Mouse (Mus musculus): Measurements from ENCODE around the gene Tnfrsf1a.
"Not testable (repeated sequence)": the region's sequence is repeated elsewhere in the genome, so short reads cannot be mapped to it uniquely, and the experiment has no call there.

Tnfrsf1a gene

GRCm38 (mm10) chr6:125348721-125349574 is at the start of gene Tnfrsf1a:
Gene Tnfrsf1a (plus strand): TSS chr6:125349362.
- peak; percentile 67 for DNase-seq (ENCODE audit: low spot score)

DNA sequence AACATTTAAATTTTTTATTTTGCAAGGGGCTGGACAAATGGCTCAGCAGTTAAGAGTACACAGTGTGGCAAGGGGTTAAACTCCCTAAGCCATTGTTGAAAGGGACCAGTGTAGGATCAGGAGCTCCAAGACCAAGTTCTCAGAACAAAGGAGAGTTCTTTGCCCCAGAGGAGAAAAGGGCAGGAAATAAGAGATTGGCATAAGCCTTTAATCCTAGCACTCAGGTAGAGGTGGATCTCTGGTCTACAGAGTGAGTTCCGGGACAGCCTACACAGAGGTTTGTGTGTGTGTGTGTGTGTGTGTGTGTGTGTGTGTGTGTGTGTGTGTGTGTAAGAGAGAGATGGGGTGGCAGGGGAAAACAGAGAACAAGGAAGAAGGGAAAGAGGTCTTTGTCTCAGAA is 48.2 kb upstream of the Tnfrsf1a start:
- DNase-seq (ENCODE audit: low spot score): no peak

DNA sequence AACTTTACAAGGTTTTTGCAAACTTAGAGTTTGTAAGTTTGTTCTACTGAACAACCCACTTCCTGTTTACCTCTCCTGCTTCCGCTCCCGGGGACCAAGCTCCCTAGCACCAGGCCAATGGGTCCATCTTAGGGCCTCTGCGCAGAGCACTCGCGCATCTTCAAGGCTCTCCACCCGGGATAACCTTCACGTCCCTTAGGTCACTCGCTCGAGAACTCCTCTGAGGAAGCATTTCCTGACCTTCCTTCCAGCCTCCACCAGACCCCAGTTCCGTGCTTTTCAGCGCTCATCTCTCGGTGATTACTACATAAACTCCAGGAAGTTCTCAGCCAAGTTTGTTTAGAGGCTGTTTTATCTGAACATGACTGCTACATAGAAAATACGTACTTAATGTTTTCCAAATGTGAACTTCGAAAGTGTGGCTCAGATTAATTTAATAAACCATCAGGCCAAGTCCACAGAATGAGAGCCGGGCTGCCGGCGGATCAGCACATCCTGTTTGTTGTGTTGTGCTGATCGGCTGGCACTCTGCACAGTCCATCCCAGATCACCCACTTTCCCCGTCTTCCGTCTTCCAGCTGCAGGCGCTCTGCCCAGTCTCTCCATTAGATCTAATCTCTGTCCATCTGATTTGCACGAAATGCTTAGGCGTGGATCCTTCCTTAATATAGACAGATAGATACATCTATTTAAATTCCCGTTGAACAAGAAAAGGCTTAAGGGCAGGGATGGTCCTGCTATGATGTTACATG is 46.8 kb upstream of the Tnfrsf1a start:
- no peak for DNase-seq (ENCODE audit: low spot score)

DNA sequence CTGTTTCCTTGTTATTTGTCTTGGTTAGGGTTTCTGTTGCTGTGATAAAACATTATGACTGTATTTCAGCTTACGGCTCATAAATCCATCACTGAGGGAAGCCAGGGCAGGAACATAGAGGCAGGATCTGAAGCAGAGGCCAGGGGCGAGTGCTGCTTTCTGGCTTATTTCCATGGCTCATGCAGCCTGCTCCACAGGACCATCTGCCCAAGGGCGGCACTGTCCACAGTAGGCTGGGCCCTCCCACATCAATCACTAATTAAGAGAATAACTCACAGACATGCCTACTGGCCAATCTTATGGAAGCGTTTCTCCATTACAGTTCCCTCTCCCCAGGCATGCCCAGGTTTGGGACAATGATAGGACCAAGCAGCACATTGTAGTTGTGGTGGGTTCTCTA is 45.9 kb upstream of the Tnfrsf1a start:
- DNase-seq (ENCODE audit: low spot score): no peak

- DNase-seq (ENCODE audit: low spot score): not testable (repeated sequence)
Observed at GRCm38 (mm10) chr6:125304408-125304807, 44.8 kb upstream of the Tnfrsf1a start.

- DNase-seq (ENCODE audit: low spot score): no peak
Observed at GRCm38 (mm10) chr6:125305465-125305864, 43.7 kb upstream of the Tnfrsf1a start.

- no peak for DNase-seq (ENCODE audit: low spot score)
Observed at GRCm38 (mm10) chr6:125307091-125307490, 42.1 kb upstream of the Tnfrsf1a start.

DNA sequence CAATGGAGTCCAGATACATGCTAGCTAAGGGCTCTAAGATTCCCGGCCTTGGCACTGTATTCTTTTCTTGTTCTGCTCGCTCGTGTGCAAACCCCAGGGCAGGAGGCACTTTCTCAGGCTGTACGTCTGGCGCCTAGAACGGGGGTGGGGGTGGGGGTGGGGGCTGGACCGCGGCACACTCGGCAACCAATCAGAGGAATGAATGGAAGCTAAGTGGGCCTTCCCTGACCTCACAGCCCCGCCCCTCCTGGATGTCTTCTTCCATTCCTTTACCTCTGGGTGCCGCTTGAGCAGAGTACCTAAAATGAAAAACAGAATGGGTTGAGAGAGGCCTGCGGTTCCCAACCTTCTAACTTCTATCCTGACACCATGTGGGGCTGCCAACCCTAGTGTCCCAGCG is 40.2 kb upstream of the Tnfrsf1a start:
- DNase-seq (ENCODE audit: low spot score): no peak

- no peak for DNase-seq (ENCODE audit: low spot score)
Observed at GRCm38 (mm10) chr6:125309406-125309805, 39.8 kb upstream of the Tnfrsf1a start.

DNA sequence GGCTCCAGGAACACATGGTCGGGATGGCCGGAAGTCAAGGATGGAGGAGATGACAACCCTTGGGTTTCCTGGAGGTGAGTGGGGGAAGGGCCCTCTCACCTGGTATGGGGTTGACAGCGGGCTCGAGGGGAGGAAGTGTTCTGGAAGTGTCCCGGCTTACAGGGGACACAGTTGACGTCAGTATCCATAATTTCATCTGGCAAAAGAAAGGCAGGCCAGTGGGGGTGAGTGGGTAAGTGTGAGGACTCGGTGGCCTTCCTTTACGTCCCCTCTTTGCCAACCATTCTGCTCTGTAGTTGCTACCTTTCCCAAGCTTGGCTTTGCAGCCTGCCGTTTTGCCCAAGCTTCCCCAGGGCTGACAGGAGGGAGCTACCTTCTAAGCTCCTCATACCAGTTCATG is 37.0 kb upstream of the Tnfrsf1a start:
- no peak for DNase-seq (ENCODE audit: low spot score)

DNA sequence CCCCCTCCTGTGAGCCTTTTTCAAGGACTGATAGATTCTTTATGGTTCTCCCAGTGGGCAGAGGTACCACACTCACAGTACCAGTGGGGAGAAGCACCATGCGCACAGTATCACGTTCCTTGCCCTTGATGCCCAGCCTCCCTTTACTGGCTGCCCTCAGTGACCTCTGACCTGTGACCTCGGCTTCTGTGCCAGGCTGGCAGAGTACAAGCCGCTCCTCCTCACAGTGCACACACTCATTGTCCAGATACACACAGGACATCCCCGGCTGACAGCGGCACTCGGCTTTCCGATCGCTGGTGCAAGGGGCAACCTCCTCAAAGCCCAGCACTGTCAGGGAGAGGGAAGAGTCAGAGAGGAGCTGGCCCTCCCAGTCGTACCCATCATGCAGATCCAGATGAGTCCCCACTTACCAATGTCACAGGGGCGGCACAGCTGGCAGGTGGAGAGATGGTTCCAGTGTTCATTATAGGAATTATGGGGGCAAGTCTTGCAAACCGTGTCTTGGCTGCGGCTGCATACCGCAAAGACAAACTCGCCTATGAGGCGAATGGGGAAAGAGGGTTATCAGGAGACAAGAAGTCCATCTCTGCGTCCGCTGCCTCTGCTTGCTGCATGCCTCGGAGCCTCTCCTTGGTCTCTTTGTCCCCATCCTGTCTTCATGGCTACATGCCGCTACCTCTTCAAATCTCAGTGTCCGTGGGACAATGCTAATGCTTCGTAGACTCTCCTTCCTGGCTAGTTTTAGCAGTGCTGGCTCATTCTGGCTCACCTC is 36.4 kb upstream of the Tnfrsf1a start:
- DNase-seq (ENCODE audit: low spot score): no peak

GRCm38 (mm10) chr6:125313546-125314230 is 35.5 kb upstream of the Tnfrsf1a start, which contains the start of gene Ltbr:
Gene Ltbr (minus strand): TSS chr6:125313885.
- peak; percentile 89 for DNase-seq (ENCODE audit: low spot score)

DNA sequence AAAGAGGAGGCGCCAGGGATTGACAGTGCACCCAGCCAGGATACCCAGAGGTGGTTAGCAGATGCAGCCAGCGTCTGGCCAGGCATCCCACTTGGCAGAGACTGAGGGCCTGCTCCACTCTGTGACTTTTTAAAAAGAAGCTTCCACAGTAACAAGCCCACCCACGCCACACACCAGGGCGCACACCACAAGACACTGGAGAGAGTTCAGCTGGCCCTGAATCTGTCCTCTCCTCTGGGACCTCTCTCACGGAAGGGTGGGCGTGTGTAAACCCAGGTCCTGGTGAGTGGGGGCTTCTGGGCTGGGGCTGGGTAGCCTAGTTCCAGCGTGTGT is 35.0 kb upstream of the Tnfrsf1a start:
- DNase-seq (ENCODE audit: low spot score): no peak

DNA sequence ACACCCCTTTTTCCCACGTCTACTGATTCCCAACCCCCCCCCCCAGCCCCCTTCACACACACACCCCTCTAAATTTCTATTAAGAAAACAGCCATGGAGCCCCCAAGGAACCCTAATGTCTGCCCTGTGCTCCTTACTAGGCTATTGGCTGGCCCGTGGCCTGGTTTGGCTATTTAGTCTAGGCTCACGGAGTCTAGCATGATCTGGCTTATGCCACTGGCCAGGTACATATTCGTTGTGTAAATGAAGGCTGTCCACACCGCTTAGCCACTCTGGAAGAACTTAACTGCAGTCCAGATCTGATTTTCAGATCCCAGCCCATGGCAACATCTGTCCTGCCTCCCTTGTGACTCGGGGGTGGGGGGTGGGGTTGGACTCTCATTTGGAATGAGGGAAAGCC is 34.4 kb upstream of the Tnfrsf1a start:
- no peak for DNase-seq (ENCODE audit: low spot score)

DNA sequence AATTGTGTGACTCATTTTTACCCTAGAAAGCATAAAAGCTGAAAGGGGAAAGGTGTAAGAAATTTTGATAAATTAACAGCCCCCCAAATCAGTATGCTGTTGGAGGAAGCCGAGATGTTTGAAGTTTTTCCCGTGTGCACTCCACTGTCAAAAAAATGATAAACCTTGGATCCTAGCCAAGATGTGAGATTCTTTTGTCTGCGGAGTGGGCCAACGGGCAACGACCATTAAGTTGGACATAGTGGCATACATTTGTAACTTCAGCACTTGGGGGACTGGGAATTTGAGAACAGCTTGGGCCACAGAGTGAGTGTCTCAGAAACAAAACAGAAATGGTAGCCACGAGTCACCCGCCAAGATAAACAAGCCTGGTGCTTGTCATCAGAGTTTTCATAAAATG is 32.1 kb upstream of the Tnfrsf1a start:
- no peak for DNase-seq (ENCODE audit: low spot score)

DNA sequence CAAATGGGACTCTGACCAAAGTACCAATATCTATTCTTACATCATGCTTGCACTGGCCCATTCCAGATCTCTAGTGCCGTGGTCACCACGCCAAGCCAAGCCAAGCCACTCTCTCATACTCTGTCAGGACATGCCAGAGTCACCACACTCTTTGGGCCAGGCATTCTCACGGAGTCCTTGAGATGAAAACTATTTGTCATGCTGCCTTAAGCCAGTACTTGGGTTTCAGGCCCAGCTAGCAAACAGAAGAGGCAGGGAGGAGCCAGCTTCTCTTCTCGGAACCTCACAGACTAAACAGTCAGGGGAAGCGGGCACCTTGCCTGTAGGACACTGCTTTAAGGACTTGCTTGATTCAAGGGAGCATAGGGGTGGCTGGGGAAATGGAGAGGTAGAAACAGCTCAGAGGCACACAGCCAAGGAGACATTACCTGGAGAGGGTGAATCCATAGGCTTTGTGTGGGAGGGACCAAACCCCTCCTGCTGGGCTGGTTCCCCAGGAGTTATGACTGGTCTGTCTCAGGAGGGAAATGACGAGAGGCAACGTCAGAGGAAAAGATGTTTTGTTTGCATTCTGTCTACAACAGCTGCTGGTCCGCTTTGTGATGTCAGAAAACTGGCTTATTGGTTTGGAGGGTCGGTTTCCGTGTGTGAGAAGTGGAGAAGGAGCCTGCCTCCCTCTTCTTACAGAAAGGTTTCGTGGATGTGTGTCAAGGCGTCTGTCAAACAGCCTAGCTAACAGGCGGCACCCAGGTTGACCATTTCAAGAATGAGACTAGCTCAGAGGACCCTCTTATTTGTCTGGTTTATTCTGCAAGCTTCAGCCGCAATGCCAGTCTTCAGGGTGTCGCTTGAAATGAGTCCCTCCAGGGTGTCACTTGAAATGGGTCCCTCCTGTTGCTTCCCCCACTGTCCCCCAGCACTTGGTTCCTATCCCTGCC is 29.9 kb upstream of the Tnfrsf1a start:
- DNase-seq (ENCODE audit: low spot score): no peak

- no peak for DNase-seq (ENCODE audit: low spot score)
Observed at GRCm38 (mm10) chr6:125319919-125320296, 29.3 kb upstream of the Tnfrsf1a start.

DNA sequence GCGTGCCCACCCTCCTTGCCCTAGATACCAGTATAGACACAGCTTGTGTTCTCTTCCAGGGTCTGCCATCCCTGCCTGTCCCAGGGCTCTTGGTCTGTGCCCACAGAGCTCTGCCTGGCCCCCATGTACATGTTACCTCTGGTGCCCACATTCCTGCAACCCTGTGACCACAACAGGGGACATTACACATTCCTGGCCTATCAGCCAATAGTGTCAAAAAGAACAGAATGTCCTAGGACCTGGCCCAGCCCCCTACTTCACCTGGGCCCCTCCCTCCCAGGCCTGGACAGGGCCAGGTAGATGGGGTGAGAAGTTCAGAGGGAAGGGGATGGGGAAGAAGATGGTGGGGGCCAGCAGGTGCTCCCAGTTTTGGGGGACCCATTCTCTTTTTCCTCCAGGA is 28.8 kb upstream of the Tnfrsf1a start, which contains the start of gene Scnn1a:
TSS of gene Scnn1a (plus strand) at position 337 of the 400 bp plus-strand sequence.
- DNase-seq (ENCODE audit: low spot score): no peak

- DNase-seq (ENCODE audit: low spot score): no peak
Observed at GRCm38 (mm10) chr6:125321114-125321855, 27.9 kb upstream of the Tnfrsf1a start.

DNA sequence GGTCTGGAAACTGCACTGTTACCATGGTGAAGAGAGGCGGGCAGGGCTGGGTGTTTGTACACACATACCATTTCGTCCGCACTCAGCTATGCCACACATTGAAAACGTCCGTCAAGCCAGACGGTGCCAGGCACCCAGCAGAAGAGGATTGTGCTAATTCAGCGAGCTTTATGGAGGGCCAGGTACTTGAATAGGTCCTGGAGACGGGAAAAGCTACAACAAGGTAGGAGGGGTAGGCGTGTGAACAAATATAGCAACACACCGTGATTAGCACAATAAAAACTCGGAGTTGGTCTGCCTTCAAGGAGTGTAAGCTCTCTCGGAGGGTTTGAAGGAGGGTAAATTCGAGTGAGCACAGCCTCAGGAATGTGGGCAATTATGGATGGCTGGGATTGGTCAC is 26.4 kb upstream of the Tnfrsf1a start:
- DNase-seq (ENCODE audit: low spot score): no peak
